Mouse (Mus musculus) layer of hippocampus, postnatal 10 days (tissue): ENCODE measurements around the gene Numa1. TPM values are rescaled to one million over a fixed set of nuclear protein-coding genes. Genes with fewer than 3 reads are reported as not detected.
"Not testable (repeated sequence)": the region's sequence is repeated elsewhere in the genome, so short reads cannot be mapped to it uniquely, and the experiment has no call there.

Experiments
- DNase-seq, 2 experiments: peaks; one replicate each; pipeline ENCODE4 v3.0.0; 2021; ENCODE audit warnings: low spot score in 2 of 2
- total RNA-seq, 2 experiments: library from RNA; stranded (reverse); gene quantifications; 2 replicates each; pipeline ENCODE4 v1.2.3; 2021

Numa1 gene
- total RNA-seq, 2 experiments from 2014 or later, result 64.7 to 71.6 TPM

DNA sequence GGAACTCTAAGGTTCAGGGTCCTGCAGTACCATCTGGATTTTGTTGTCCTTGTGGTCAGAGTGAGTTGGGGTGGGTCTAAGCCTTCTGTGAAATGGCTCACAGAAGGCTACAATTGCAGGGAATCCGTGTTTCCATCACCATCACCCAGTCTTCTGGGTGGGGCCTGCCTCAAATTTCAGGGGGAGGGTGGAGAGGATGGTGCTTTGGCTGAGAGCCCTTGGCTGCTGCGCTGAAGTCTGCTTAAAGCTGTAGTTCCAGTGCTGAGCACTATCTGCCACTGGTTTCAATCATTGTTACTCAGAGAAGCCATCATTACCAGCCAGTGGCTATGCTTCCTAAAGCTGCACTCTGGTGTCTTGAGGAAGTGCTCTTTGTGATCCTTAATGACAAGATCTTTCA lies 40.6 kb downstream of the Numa1 start:
- DNase-seq, result peak; percentile 30 to 40

DNA sequence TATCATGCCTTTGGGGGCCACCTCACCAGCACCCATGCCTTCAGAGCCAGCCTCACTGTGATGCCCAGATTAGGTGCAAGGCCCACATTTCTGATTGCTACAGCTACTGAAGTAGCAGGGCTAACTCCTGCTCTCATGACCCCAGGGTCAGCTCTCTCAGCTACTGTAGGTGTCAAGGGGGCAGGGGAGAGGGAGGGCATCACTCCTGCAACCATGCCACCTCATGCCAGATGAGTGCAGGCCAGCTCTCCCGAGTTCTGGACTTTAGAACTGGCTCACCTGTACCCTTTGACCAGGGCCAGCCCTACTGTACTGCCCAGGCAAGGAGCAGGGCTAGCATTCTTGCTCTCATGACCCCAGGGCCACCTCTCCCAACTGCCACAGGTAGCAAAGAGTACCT lies 48.8 kb downstream of the Numa1 start:
- no peak for DNase-seq

GRCm38 (mm10) chr7:101985081-101985480 lies 51.2 kb downstream of the Numa1 start:
- DNase-seq, result no peak

DNA sequence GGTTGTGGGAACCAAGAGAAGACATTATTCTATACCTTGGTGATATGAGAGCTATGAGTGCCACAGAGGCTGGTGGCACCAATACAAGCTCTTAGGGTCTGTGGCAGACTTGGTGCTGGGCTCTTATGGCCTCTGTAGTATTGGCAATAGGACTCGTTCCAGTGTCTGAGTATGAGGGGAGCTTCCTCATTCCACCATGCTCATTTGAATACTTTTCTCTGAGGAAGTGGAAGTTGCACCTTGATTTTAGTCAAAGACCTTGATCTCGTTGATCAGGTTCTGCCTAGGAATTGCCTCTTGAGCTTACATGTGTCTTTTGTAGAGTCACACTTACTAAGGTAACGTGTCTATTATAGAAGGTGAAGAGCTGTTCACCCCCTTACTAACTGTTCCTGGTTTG lies 60.3 kb downstream of the Numa1 start:
- DNase-seq, result no peak

DNA sequence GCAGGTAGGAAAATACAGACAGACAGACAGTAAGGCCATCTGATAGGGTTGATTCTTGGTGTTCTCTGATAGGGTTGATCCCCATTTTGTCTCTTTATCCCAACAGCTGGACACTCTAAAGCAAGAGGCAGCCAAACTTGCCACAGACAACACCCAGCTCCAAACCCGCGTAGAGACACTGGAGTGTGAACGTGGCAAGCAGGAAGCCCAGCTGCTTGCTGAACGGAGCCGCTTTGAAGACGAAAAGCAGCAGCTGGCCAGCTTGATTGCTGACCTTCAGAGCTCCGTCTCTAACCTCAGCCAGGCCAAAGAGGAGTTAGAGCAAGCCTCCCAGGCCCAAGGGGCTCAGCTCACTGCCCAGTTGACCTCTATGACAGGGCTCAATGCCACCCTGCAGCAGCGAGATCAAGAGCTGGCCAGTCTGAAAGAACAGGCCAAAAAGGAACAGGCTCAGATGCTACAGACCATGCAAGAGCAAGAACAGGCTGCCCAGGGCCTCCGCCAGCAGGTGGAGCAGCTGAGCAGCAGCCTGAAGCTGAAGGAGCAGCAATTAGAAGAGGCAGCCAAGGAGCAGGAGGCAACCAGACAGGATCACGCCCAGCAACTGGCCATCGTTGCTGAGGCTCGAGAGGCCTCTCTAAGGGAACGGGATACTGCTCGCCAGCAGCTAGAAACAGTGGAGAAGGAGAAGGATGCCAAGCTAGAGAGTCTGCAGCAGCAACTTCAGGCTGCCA lies 64.5 kb downstream of the Numa1 start:
- peak; percentile 83 to 90 for DNase-seq

DNA sequence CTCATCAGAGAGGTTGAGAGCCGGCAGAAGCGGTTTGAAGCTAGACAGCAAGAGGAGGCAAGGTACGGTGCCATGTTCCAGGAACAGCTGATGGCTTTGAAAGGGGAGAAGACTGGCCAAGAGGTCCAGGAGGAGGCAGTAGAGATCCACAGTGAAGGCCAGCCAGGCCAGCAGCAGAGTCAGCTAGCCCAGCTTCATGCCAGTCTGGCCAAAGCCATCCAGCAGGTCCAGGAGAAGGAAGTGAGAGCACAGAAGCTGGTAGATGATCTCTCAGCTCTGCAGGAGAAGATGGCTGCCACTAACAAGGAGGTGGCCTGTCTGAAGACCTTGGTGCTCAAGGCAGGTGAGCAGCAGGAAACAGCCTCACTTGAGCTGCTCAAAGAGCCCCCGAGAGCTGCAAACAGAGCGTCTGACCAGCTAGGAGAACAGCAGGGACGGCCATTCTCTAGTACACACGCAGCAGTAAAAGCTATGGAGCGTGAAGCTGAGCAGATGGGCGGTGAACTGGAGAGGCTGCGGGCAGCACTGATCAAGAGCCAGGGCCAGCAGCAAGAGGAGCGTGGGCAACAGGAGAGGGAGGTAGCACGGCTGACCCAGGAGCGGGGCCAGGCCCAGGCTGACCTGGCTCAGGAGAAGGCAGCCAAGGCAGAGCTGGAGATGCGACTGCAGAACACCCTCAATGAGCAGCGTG lies 65.7 kb downstream of the Numa1 start:
- peak in 1 of 2 experiments; percentile 36 for DNase-seq

DNA sequence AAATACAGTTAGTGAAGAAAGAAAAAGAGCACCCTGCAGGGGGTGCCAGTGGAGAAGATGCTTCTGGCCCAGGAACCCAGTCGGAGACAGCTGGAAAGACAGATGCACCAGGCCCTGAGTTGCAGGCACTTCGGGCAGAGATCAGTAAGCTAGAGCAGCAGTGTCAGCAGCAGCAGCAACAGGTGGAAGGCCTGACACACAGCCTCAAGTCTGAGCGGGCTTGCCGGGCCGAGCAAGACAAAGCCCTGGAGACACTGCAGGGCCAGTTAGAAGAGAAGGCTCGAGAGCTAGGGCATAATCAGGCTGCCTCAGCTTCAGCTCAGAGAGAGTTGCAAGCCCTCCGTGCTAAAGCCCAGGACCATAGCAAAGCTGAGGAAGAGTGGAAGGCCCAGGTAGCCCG lies 66.4 kb downstream of the Numa1 start:
- DNase-seq, result no peak

- DNase-seq, result peak; percentile 57 to 65
Measured at GRCm38 (mm10) chr7:102000921-102001630, 67.2 kb downstream of the Numa1 start.

DNA sequence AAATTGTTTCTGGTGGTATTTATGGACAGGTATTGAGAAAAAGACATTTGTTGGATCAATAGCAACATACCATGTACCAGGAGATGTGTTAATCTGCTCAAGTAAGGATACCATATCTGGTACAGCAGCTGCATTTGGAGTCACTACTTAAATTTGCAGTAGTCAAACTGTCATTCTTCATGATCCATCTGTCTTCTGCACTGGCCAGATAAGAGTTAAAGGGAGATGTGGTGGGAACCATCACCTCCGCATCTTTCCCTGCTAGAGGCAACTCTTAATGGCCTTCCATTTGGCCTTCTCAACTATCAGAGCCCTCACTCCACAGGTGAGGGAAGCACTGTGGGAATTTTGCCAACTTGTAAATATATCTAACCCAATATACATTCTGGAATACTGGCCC lies 72.6 kb downstream of the Numa1 start:
- no peak for DNase-seq

DNA sequence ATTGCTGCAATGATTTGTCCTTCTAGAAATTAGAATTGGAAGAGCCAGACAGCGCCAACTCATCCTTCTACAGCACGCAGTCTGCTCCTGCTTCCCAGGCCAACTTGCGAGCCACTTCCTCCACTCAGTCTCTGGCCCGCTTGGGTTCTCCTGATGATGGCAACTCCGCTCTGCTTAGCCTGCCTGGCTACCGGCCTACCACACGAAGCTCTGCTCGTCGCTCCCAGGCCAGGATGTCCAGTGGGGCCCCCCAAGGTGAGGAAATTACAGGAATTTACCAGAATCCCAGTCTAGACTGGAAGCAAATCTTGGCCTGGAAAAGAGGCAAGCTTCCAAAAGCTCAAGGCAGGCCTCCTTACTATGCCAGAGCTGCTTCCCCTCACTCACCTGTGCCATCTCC lies 77.9 kb downstream of the Numa1 start:
- no peak for DNase-seq

DNA sequence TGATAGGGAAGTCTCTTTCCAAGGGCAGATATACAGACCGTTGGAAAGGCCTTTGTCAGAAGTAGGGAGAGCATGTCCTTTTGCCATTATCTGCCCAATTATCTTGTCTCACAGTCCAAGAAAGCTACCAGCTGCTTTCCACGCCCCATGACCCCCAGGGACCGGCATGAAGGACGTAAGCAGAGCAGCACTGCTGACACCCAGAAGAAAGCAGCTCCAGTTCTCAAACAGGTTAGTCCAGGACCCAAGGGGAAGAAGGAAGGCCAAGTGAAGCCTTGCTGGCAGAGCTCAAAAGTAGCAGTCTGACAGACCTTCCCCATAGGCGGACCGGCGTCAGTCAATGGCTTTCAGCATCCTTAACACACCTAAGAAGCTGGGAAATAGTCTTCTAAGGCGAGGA lies 79.5 kb downstream of the Numa1 start:
- no peak for DNase-seq

GRCm38 (mm10) chr7:102014995-102015394 lies 81.1 kb downstream of the Numa1 start:
- no peak for DNase-seq

DNA sequence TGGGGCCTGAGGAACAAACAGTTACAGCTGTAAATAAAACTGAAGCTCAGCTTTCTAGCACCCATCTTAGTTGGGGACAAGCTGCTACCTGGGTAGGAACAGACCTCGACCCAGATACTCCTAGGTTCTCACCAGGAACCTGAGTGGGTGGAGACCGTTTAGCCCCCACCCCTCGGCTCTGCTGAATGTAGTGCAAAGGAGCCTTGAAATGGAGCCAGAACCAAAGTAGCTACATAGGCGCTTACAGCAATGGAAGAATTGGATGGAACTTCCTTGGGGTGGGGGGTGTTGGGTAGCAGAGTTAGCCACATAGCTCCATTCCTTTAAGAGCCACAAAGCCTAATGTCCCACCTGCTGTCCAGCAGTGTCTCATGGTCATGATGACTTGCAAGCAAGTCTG lies 83.0 kb downstream of the Numa1 start:
- DNase-seq, result no peak

GRCm38 (mm10) chr7:102017452-102017851 lies 83.5 kb downstream of the Numa1 start:
- no peak for DNase-seq

DNA sequence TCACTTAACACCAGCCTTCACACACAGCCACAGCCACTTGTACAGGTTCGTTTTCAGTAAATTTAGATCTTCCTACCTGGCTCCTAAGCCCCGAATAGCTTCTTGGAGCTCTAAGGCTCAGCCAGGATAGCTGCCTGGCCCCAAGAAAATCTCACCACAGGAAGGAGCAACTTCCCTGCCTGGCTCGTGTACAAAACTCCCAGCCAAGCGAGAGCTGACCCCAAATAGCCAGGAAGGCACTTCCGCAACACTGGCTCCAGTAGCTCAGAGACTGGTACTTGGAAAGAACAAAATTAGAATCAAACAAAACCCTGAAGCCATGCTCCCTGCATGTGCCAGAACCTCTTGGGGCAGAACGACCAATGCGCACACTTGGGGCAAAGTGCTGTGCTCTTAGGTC lies 84.1 kb downstream of the Numa1 start:
- no peak for DNase-seq

DNA sequence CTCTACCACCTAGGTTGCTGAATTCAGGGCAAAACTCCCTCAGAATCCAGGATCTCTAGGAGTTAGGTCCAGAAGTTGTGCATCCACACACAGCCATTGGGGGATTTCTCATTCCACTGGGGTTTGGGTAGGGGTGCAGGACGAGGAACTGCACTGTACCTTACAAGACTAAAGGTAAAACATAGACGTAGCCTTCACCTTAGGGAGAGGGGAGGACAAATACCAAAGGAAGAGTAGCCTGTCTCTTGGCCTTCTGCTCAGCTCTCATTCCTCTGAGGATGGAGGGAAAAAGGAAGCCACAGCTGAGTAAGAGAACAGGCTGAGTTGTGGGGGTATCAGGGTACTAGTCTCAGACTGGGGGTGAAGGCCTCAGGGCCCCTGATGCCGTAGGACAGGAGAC lies 84.7 kb downstream of the Numa1 start, which contains the start of gene Il18bp:
Il18bp (minus strand) TSS at position 101 of the 400 bp plus-strand sequence.
- DNase-seq, result no peak

DNA sequence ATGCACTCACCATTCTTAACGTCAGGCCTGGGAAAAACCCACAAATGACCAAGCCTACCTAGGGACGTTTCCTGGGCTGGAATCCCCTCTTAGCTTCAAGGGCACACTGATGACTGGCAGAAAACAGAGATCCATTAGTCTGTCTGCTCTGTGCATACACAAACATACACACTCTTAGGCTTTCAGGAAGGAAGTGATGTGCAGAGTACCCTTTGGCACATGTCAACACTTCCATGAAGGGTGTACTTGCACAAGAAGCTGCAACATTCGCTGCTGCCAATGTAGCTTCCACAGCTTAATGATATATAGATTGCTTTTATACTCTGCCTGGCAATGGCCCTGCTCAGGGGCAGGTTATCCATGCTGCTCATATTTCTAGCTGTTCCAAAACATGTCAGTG lies 85.5 kb downstream of the Numa1 start:
- no peak for DNase-seq

DNA sequence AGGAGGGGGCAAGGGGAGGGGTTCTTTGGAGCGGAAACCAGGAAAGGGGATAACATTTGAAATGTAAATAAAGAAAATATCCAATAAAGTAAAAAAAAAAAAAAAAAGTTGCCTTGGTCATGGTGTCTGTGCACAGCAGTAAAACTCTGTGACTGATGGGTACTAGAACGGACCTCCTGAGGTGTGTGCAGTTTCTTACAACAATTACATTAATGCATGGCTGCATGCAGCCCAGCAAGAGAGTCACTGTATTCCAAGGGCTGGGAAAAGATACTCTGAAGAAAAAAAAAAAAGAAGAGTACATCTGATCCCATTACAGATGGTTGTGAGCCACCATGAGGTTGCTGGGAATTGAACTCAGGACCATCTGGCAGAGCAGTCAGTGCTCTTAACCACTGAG lies 87.0 kb downstream of the Numa1 start:
- not testable (repeated sequence) for DNase-seq

GRCm38 (mm10) chr7:102023821-102024220 lies 89.9 kb downstream of the Numa1 start:
- no peak for DNase-seq

GRCm38 (mm10) chr7:102025187-102026119 lies 91.5 kb downstream of the Numa1 start:
- DNase-seq, result no peak

GRCm38 (mm10) chr7:102034904-102035303 lies 101.0 kb downstream of the Numa1 start:
- no peak for DNase-seq
